Mouse (Mus musculus): ENCODE data around the gene Stag2. TPM values are rescaled to one million over a fixed set of nuclear protein-coding genes. Genes with fewer than 3 reads are reported as not detected.

Gene Stag2
- total and polyA plus RNA-seq, 2 experiments from 2014 or later: 13.0 to 51.6 TPM

DNA sequence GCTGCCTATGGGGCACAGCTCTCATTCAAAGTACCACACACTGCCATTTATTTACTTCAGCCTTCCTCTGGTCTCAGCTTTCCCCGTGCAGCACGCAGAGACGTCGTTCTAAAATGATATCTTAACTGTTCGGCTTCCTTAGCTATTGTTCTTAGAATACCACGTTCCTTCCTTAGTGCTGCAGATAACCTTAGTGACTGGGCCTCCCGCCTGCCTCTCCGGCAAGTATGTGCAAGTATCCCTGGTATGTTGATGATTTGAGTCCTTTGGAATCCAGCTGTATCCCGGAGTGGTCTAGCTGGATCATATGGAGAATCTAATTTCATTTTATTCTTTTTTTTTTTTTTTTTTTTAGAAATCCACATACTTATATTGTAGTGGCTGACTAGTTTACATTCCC lies 9.2 kb upstream of the Stag2 start:
- no peaks in the 10 kb centered on the region for H3K9me3 ChIP-seq (ENCODE audit: low read length)
- H3K4me1 ChIP-seq (ENCODE audit: insufficient read depth, low read length): no peaks in the 10 kb centered on the region
- no peaks in the 10 kb centered on the region for H3K36me3 ChIP-seq (ENCODE audit: insufficient read depth, low read length)
- no peaks in the 10 kb centered on the region for H3K27me3 ChIP-seq (ENCODE audit: insufficient read depth, low read length)
- H3K27ac ChIP-seq (ENCODE audit: low read depth, low read length): no peak overlapping the region
- H3K4me3 ChIP-seq (ENCODE audit: low read depth, low read length): no peak overlapping the region
- TF ChIP-seq CTCF (IDR thresholded peaks at IDR 0.05): no peak
- H3K9ac ChIP-seq (replicated peaks; ENCODE audit: low read length, poor library complexity, severe bottlenecking): no peak overlapping the region
- ATAC-seq (ENCODE audit: low FRiP score) (no peak), DNase-seq (ENCODE audit: low spot score) (no peak)
- 65% methylated on average over 9 of the region's 9 CpGs for WGBS
- H3K4me2 ChIP-seq (ENCODE audit: low read depth, low read length, poor library complexity, severe bottlenecking): no peak overlapping the region

DNA sequence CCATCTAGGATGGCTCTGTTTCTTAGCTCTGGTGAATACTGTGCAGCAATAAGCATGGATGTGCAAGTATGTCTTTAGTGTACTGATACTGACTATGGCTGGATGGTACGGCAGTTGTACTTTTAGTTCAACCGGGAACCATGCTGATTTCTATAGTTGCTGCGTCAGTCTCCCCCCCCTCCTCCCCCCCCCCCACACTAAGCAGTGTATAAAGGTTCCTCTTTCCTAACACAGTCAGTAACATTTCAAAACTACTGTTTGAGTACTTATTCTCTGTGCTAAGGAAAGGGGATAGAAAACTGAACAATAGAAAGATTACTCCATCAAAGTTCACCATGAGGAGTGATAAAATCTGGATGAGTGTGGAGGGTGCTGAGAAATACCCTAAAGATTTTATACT lies 6.5 kb upstream of the Stag2 start:
- Histone ChIP-seq H3K4me3 (ENCODE audit: low read depth, low read length) (no peak overlapping the region), H3K4me1 (ENCODE audit: insufficient read depth, low read length) (no peaks in the 10 kb centered on the region), H3K27me3 (ENCODE audit: insufficient read depth, low read length) (no peaks in the 10 kb centered on the region), H3K9ac (replicated peaks; ENCODE audit: low read length, poor library complexity, severe bottlenecking) (no peak overlapping the region), H3K9me3 (ENCODE audit: low read length) (no peaks in the 10 kb centered on the region), H3K36me3 (ENCODE audit: insufficient read depth, low read length) (no peaks in the 10 kb centered on the region), H3K4me2 (ENCODE audit: low read depth, low read length, poor library complexity, severe bottlenecking) (no peak overlapping the region), H3K27ac (ENCODE audit: low read depth, low read length) (no peak overlapping the region)
- DNase-seq (ENCODE audit: low spot score): no peak
- no peak for TF ChIP-seq CTCF (IDR thresholded peaks at IDR 0.05)
- no peak for ATAC-seq (ENCODE audit: low FRiP score)
- WGBS: 70% methylated on average over 3 of the region's 3 CpGs

DNA sequence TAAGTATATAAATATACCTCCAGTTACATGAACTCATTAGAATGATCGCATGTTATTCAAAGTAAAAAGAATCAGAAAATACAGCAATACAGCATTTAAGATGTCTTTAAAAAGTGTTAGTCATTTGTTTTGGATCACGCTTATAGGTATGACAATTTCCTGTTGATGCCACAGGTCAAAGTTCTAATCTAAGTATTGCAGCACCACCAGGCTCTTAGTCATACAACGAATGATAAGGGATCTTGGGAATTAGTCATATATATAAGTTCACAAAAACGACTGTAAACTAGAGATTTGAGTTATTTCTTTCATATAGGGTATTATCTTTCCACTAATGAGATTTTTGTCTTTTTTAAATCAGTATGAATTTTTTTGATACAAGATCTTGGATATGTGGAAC lies 5.1 kb upstream of the Stag2 start:
- H3K4me2 ChIP-seq (ENCODE audit: low read depth, low read length, poor library complexity, severe bottlenecking): no peak overlapping the region
- no peak overlapping the region for H3K4me3 ChIP-seq (ENCODE audit: low read depth, low read length)
- no peaks in the 10 kb centered on the region for H3K9me3 ChIP-seq (ENCODE audit: low read length)
- ATAC-seq (ENCODE audit: low FRiP score) (no peak), DNase-seq (ENCODE audit: low spot score) (no peak)
- no peak overlapping the region for H3K27ac ChIP-seq (ENCODE audit: low read depth, low read length)
- H3K36me3 ChIP-seq (ENCODE audit: insufficient read depth, low read length): no peaks in the 10 kb centered on the region
- 83% methylated on average over 4 of the region's 4 CpGs for WGBS
- no peak overlapping the region for H3K9ac ChIP-seq (replicated peaks; ENCODE audit: low read length, poor library complexity, severe bottlenecking)
- no peaks in the 10 kb centered on the region for H3K27me3 ChIP-seq (ENCODE audit: insufficient read depth, low read length)
- no peaks in the 10 kb centered on the region for H3K4me1 ChIP-seq (ENCODE audit: insufficient read depth, low read length)
- TF ChIP-seq CTCF (IDR thresholded peaks at IDR 0.05): no peak

DNA sequence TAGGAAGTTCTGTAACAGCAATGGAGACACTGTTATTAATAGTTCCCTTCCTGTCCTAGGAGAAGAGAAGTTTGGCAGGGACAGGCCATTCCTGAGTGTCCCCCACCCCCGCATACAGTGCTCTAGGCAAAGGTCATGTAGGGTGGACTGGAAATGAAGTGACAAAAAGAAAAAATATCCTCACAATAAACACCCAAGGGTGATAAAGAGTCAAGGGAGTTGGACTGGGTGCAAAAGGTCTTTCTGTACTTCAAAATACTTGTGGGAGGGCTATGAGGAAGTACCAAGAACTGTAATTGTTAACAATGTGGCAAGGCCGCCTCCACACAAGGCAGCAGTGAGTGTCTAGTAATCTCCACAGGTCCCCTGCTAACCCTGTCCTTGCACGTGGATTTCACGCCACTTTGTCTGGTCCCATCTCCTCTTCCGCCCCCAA lies 1.1 kb upstream of the Stag2 start:
- Histone ChIP-seq H3K27ac (ENCODE audit: low read depth, low read length) (no peak overlapping the region; the same call in 1 of the 2 replicates), H3K4me2 (ENCODE audit: low read depth, low read length, poor library complexity, severe bottlenecking) (peak overlapping the region; percentile 44), H3K4me3 (ENCODE audit: low read depth, low read length) (no peak overlapping the region), H3K36me3 (ENCODE audit: insufficient read depth, low read length) (no peaks in the 10 kb centered on the region), H3K4me1 (ENCODE audit: insufficient read depth, low read length) (no peaks in the 10 kb centered on the region), H3K27me3 (ENCODE audit: insufficient read depth, low read length) (no peaks in the 10 kb centered on the region), H3K9ac (replicated peaks; ENCODE audit: low read length, poor library complexity, severe bottlenecking) (no peak overlapping the region), H3K9me3 (ENCODE audit: low read length) (no peaks in the 10 kb centered on the region)
- TF ChIP-seq CTCF (IDR thresholded peaks at IDR 0.05): no peak
- 55% methylated on average over 5 of the region's 5 CpGs for WGBS
- ATAC-seq (ENCODE audit: low FRiP score): no peak
- no peak for DNase-seq (ENCODE audit: low spot score)

DNA sequence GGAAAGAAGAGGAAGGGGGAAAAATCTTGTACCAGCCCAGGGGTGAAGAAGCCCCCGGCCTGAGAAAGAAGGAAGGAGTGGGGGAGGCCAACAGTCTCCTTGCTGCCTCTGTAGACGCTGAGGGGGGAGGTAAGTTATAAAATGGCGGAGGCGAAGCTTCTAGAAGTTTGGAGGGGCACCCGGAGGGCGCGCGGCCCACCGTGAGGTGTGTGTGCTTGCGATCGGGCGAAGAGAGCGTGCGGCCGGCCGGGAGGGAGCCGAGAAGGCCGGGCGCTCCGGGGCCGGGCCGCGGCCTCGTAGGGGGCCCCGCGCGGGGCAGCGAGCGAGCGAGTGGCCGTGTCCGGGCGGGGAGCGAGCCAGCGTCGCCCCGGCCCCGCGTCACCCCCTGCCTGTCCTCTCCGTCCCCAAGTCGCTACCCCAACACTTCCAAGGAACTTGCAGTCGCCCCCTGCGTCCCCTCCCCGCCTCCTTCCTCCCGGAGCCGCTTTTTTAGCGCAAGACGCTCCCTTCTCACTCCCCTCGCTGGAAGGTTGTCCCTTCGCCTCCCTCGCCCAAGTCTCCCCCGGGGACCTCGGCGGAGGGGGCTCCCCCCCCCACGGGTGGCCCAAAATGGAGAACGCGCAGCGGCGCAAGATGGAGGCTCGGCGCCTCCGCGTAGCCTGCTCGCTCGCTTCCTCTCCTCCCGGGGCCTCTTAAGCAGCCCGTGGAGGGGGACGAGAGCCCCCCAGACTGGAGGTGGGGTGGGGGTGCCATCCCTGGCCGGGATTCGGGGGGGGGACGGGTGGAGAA lies 634 bp downstream of the Stag2 start:
- no peaks in the 10 kb centered on the region; the same call in 1 of the 2 replicates for H3K4me1 ChIP-seq (ENCODE audit: insufficient read depth, low read length)
- DNase-seq (ENCODE audit: low spot score) (peak; percentile 62), ATAC-seq (ENCODE audit: low FRiP score) (peak; percentile 47)
- H3K4me2 ChIP-seq (ENCODE audit: low read depth, low read length, poor library complexity, severe bottlenecking): peak overlapping the region; percentile 40
- no peak for TF ChIP-seq CTCF (IDR thresholded peaks at IDR 0.05)
- peak overlapping the region; percentile 99 for H3K27ac ChIP-seq (ENCODE audit: low read depth, low read length)
- H3K4me3 ChIP-seq (ENCODE audit: low read depth, low read length): peak overlapping the region; percentile 62
- 31% methylated on average over 37 of the region's 71 CpGs for WGBS
- H3K9me3 ChIP-seq (ENCODE audit: low read length): no peaks in the 10 kb centered on the region
- no peaks in the 10 kb centered on the region for H3K27me3 ChIP-seq (ENCODE audit: insufficient read depth, low read length)
- H3K36me3 ChIP-seq (ENCODE audit: insufficient read depth, low read length): no peaks in the 10 kb centered on the region
- H3K9ac ChIP-seq (replicated peaks; ENCODE audit: low read length, poor library complexity, severe bottlenecking): peak overlapping the region; percentile 87

DNA sequence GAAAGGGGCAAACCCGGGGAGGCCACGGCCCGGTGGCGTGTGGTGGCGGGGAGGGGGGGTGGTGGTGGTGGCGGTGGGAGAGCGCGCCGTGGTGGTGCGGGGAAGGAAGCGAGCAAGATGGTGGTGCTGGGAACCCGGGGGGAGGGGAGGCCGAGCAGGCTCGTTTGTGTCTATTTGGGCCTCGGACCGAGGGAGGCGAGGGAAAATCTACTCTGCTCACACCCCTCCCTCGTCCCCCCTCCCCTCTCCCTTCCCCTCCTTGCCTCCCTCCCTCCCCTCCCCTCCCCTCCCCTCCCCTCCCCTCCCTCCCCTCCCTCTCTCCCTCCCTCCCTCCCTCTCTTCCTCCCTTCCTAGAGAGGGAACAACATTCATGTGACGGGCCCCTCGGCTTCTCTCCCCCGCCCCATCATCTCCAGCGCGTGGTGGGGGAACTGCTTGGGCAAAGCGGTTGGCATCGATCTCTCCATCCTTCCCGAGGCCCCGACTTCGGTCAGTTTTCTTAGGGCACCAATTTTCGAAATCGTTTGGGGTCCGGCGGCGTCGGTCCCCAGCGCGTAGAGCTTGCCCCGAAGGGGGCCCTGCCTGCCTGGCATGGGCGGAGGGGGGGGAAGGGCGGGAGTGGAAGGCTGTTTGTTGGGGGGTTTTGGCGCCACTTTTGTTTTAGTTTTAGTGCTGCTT lies 1.4 kb downstream of the Stag2 start:
- WGBS: 20% methylated on average over 15 of the region's 40 CpGs
- ATAC-seq (ENCODE audit: low FRiP score) (peak; percentile 82), DNase-seq (ENCODE audit: low spot score) (peak; percentile 92)
- Histone ChIP-seq H3K36me3 (ENCODE audit: insufficient read depth, low read length) (no peaks in the 10 kb centered on the region), H3K27me3 (ENCODE audit: insufficient read depth, low read length) (no peaks in the 10 kb centered on the region), H3K4me1 (ENCODE audit: insufficient read depth, low read length) (no peaks in the 10 kb centered on the region; the same call in 1 of the 2 replicates), H3K9me3 (ENCODE audit: low read length) (no peaks in the 10 kb centered on the region), H3K27ac (ENCODE audit: low read depth, low read length) (peak overlapping the region; percentile 99), H3K4me3 (ENCODE audit: low read depth, low read length) (peak overlapping the region; percentile 62), H3K4me2 (ENCODE audit: low read depth, low read length, poor library complexity, severe bottlenecking) (peak overlapping the region; percentile 49), H3K9ac (replicated peaks; ENCODE audit: low read length, poor library complexity, severe bottlenecking) (peak overlapping the region; percentile 87)
- no peak for TF ChIP-seq CTCF (IDR thresholded peaks at IDR 0.05)

Measured in midbrain, postnatal 0 days (tissue).